In the genomic region with DNA sequence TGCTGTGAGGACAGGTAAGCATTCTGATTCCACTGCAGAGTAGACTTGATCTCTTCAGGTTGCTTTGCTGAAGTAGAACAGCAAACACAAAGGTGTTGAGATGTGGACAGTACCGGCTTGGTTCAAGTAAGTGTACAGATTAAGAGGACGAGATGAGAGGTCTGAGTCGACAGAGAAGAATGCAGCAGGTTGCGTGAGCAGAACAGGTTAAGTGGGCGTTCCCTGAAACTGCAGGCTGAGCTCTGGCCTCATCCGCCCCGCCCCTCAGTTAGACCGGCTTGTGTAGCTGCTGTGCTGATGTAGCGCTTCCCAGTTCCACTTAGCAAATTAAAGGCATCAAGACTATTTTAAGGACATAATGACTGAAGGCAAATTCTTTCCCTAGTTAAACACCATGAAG, we compare ENCODE assay signal across 10 mouse cellular contexts.
DNase-seq lines count a peak whose midpoint lies in the region; ATAC-seq lines count a peak whose summit lies in the region.
"Had no signal": no experiment of that assay in that cellular context is flagged by ENCODE, and none has a peak within 500 bp of the region (broad histone marks: within the 10 kb centered on the region; RNA-seq: fewer than 3 reads in every experiment).

No protein-coding gene starts in this region.

- H3K4me2 ChIP-seq in intestine, embryonic 16.5 days (ENCODE audit: low read depth, low read length) = no peak overlapping the region
- H3K4me2 ChIP-seq in forebrain, embryonic 14.5 days (ENCODE audit: low read length) = no peak overlapping the region
- H3K4me2 ChIP-seq: limb, embryonic 15.5 days had no signal

- H3K9me3 ChIP-seq in heart, embryonic 10.5 days = no peaks in the 10 kb centered on the region
- no peaks in the 10 kb centered on the region for H3K9me3 ChIP-seq in intestine, embryonic 16.5 days (ENCODE audit: control insufficient read depth, low read length)
- H3K9me3 ChIP-seq in forebrain, embryonic 14.5 days (replicated peaks; ENCODE audit: control insufficient read depth, low read length) = no peaks in the 10 kb centered on the region
- H3K9me3 ChIP-seq: limb, embryonic 15.5 days had no signal

- peak; percentile 91 for ATAC-seq in intestine, embryonic 16.5 days
- no peak for ATAC-seq in forebrain, embryonic 14.5 days

- 0 out of 2 replicates have a peak, but pooled peaks cover 4% of the 10 kb centered on the region for H3K4me1 ChIP-seq in heart, embryonic 10.5 days
- peaks cover 7% of the 10 kb centered on the region; the same call in 1 of the 2 replicates for H3K4me1 ChIP-seq in intestine, embryonic 16.5 days (ENCODE audit: control insufficient read depth, insufficient read depth, low read length)
- no peaks in the 10 kb centered on the region for H3K4me1 ChIP-seq in forebrain, embryonic 14.5 days (ENCODE audit: control insufficient read depth, insufficient read depth, low read length)
- H3K4me1 ChIP-seq: limb, embryonic 15.5 days had no signal

- H3K4me3 ChIP-seq in heart, embryonic 10.5 days = no peak overlapping the region
- no peak overlapping the region for H3K4me3 ChIP-seq in intestine, embryonic 16.5 days (ENCODE audit: low read length)
- no peak overlapping the region for H3K4me3 ChIP-seq in forebrain, embryonic 14.5 days (ENCODE audit: low read depth, low read length)
- H3K4me3 ChIP-seq: limb, embryonic 15.5 days had no signal

- peak; percentile 39 for DNase-seq in heart, postnatal 4 days
- no peak for DNase-seq in heart, embryonic 10.5 days (ENCODE audit: low spot score)
- peak; percentile 75 for DNase-seq in R1 (ENCODE audit: low read depth, low spot score)
- peak; percentile 91 for DNase-seq in lung, postnatal 36 days
- no peak for DNase-seq in forebrain, embryonic 14.5 days (ENCODE audit: low spot score)
- no peak for DNase-seq in cerebellum, adult 9-11 months
- no peak for DNase-seq in adrenal gland, postnatal 10 days
- DNase-seq: cerebellum, postnatal 14 days had no signal

- H3K27ac ChIP-seq in heart, embryonic 10.5 days = no peak overlapping the region
- H3K27ac ChIP-seq in intestine, embryonic 16.5 days (ENCODE audit: low read length) = no peak overlapping the region
- no peak overlapping the region for H3K27ac ChIP-seq in forebrain, embryonic 14.5 days (ENCODE audit: low read depth, low read length)

- 0 out of 2 replicates have a peak, but pooled peaks cover 7% of the 10 kb centered on the region for H3K36me3 ChIP-seq in heart, embryonic 10.5 days
- H3K36me3 ChIP-seq in intestine, embryonic 16.5 days (ENCODE audit: control insufficient read depth, insufficient read depth, low read length) = no peaks in the 10 kb centered on the region
- 0 out of 2 replicates have a peak, but pooled peaks cover 5% of the 10 kb centered on the region for H3K36me3 ChIP-seq in forebrain, embryonic 14.5 days (ENCODE audit: control insufficient read depth, insufficient read depth, low read length)
- H3K36me3 ChIP-seq: limb, embryonic 15.5 days had no signal

- 44% methylated on average over 9 of the region's 9 CpGs for WGBS in heart, embryonic 10.5 days
- 44% methylated on average over 9 of the region's 9 CpGs for WGBS in intestine, embryonic 16.5 days
- 44% methylated on average over 9 of the region's 9 CpGs for WGBS in forebrain, embryonic 14.5 days

- H3K27me3 ChIP-seq in heart, embryonic 10.5 days (ENCODE audit: insufficient read depth, poor library complexity, severe bottlenecking) = no peaks in the 10 kb centered on the region
- H3K27me3 ChIP-seq in intestine, embryonic 16.5 days (replicated peaks; ENCODE audit: control insufficient read depth, insufficient read depth, low read length) = no peaks in the 10 kb centered on the region
- no peaks in the 10 kb centered on the region for H3K27me3 ChIP-seq in forebrain, embryonic 14.5 days (replicated peaks; ENCODE audit: control insufficient read depth, insufficient read depth, low read length)
- H3K27me3 ChIP-seq: limb, embryonic 15.5 days had no signal

- H3K9ac ChIP-seq in intestine, embryonic 16.5 days (ENCODE audit: low read depth, low read length) = no peak overlapping the region
- no peak overlapping the region for H3K9ac ChIP-seq in forebrain, embryonic 14.5 days (ENCODE audit: low read length)
- H3K9ac ChIP-seq: limb, embryonic 15.5 days had no signal

Comparison
In these comparisons a context has a peak if more than half of its experiments do, and no peak if none do; other contexts are left out.
1. DNase-seq: peak in heart, postnatal 4 days (single experiment), R1 (single experiment) and lung, postnatal 36 days (single experiment); none in heart, embryonic 10.5 days (single experiment), forebrain, embryonic 14.5 days (single experiment), cerebellum, adult 9-11 months (single experiment) and adrenal gland, postnatal 10 days (single experiment).